Comparison of ENCODE assay signal across 14 mouse cellular contexts in genomic region chr2:97234074-97234473, GRCm38 (mm10).
"Had no signal": no experiment of that assay in that cellular context is flagged by ENCODE, and none has a peak within 500 bp of the region (broad histone marks: within the 10 kb centered on the region; RNA-seq: fewer than 3 reads in every experiment).

No protein-coding gene starts in this region.

- ATAC-seq: lung, postnatal 0 days had no signal

- H3K4me1 ChIP-seq: limb, embryonic 10.5 days; liver, embryonic 15.5 days; midbrain, embryonic 10.5 days; neural tube, embryonic 15.5 days had no signal

- H3K4me2 ChIP-seq: liver, embryonic 11.5 days; liver, embryonic 15.5 days; neural tube, embryonic 15.5 days had no signal

- H3K27ac ChIP-seq: left cerebral cortex, adult 2 months; limb, embryonic 10.5 days; liver, embryonic 15.5 days; midbrain, embryonic 10.5 days; neural tube, embryonic 15.5 days had no signal

- H3K4me3 ChIP-seq: left cerebral cortex, adult 2 months; limb, embryonic 10.5 days; liver, embryonic 15.5 days; midbrain, embryonic 10.5 days; myocyte; neural tube, embryonic 15.5 days had no signal

- H3K9me3 ChIP-seq: limb, embryonic 10.5 days; liver, embryonic 15.5 days; midbrain, embryonic 10.5 days; neural tube, embryonic 15.5 days had no signal

- DNase-seq: lung, adult 2 months; lung, postnatal 4 days; midbrain, embryonic 14.5 days; right cerebral cortex, adult 18-20 months; right cerebral cortex, postnatal 25 days; thymus, postnatal 4 days had no signal

- H3K36me3 ChIP-seq: limb, embryonic 10.5 days; liver, embryonic 15.5 days; midbrain, embryonic 10.5 days; neural tube, embryonic 15.5 days had no signal

- H3K9ac ChIP-seq: liver, embryonic 15.5 days; neural tube, embryonic 15.5 days had no signal

- H3K27me3 ChIP-seq: liver, embryonic 15.5 days; neural tube, embryonic 15.5 days had no signal
